Mouse (Mus musculus) E14TG2a.4 (cell line): ENCODE measurements at regions not wholly inside any gene's neighbourhood (a gene's known extent, or its start where the extent isn't known, plus 50 kb on each side); places are given as distances from the start of the nearest gene placed in this dataset.

Experiments used
- H3K27me3 ChIP-seq: 2 replicates; pipeline ENCODE4 v1.6.1; 2014; ENCODE audit warnings: low read length, control low read depth; ENCODE audit not compliant: insufficient read depth
- H3K36me3 ChIP-seq: 2 replicates; pipeline ENCODE4 v1.6.1; 2014; ENCODE audit warnings: low read length, control low read depth; ENCODE audit not compliant: insufficient read depth
- H3K4me1 ChIP-seq: replicated peaks from 2 replicates; pipeline ENCODE4 v1.6.1; 2014; ENCODE audit warnings: low read depth, low read length, control low read depth
- H3K4me3 ChIP-seq: replicated peaks from 2 replicates; pipeline ENCODE4 v1.5.1; 2014; ENCODE audit warnings: mild to moderate bottlenecking, low read length
- H3K9me3 ChIP-seq: 2 replicates; pipeline ENCODE4 v1.6.1; 2014; ENCODE audit warnings: low read length, control low read depth
- CTCF ChIP-seq: conservative IDR thresholded peaks from 2 replicates; pipeline ENCODE4 v1.5.1; 2014; ENCODE audit warnings: low read length
- NANOG ChIP-seq: IDR thresholded peaks from 2 replicates; pipeline ENCODE4 v1.6.1; 2014; ENCODE audit warnings: borderline replicate concordance, low read length, mixed read lengths
- POU5F1 ChIP-seq: IDR thresholded peaks from 2 replicates; pipeline ENCODE4 v1.6.1; 2014; ENCODE audit warnings: low read length, borderline replicate concordance

- no peak for TF ChIP-seq CTCF
- no peak for TF ChIP-seq NANOG
- no peak for TF ChIP-seq POU5F1
- no peaks in the 10 kb centered on the region for H3K4me1 ChIP-seq
- no peaks in the 10 kb centered on the region for H3K36me3 ChIP-seq
- no peaks in the 10 kb centered on the region for H3K9me3 ChIP-seq
- no peaks in the 10 kb centered on the region for H3K27me3 ChIP-seq
- H3K4me3 ChIP-seq: no peak overlapping the region
Observed at GRCm38 (mm10) chr16:25478300-25478699, 191.7 kb downstream of the Tprg start.

DNA sequence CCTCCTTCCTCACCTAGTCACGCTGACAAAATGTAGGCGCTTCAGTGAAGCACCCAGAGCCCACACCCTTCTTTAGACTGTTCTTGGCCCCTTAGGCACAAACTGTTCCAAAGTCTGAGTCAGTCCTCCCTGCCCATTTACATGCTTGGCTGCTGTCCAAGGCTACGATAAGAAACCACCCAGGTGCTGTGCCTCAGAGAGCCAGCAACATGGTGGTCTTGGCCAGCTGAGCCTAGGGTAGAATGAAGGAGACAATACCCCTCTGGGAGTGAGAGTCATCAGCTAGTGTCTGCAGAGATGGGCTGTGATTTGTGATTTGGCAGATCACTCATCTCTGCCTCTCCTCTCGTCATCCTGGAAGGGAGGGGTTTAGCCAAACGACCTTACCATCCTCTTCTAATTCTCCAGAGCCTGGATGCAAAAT, 197.2 kb downstream of the Tprg start:
- H3K9me3 ChIP-seq: no peaks in the 10 kb centered on the region
- no peaks in the 10 kb centered on the region for H3K27me3 ChIP-seq
- no peaks in the 10 kb centered on the region for H3K36me3 ChIP-seq
- TF ChIP-seq CTCF (no peak), NANOG (no peak), POU5F1 (no peak)
- H3K4me1 ChIP-seq: peaks cover 7% of the 10 kb centered on the region
- H3K4me3 ChIP-seq: no peak overlapping the region

GRCm38 (mm10) chr16:25485007-25485406, 198.4 kb downstream of the Tprg start:
- Histone ChIP-seq H3K27me3 (no peaks in the 10 kb centered on the region), H3K4me1 (peaks cover 7% of the 10 kb centered on the region), H3K9me3 (no peaks in the 10 kb centered on the region), H3K4me3 (no peak overlapping the region), H3K36me3 (no peaks in the 10 kb centered on the region)
- no peak for TF ChIP-seq POU5F1
- TF ChIP-seq NANOG: no peak
- no peak for TF ChIP-seq CTCF

DNA sequence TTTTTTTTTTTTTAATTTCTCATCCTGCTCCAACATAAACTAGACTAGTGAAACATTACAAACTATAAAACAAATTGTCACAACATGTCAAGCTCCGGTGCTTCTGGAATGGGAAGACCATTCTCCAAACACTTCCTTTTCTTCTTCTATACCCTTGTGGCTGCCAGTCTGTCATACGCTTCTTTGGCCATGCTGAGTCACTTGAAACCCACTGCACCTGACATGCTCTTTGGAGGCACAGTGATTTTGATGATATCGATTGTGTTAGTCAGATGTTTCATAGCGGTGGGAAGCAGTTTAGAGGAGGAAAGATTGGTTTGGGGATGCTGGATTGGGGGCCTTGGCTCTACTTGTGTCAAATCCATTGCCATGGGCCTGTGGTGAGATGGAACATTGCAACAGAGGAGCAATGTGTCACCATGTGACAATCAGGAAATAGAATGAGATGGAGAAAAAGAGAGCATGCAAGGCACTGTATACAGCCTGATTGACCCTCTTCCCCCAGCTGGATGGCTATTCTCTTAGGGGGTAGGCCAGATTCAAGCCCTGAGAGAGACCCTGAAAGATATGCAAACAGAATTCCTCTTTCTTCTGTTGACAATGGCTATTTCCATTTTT, 197.0 kb upstream of the Trp63 start:
- Histone ChIP-seq H3K27me3 (no peaks in the 10 kb centered on the region), H3K36me3 (no peaks in the 10 kb centered on the region), H3K9me3 (no peaks in the 10 kb centered on the region), H3K4me1 (peaks cover 7% of the 10 kb centered on the region), H3K4me3 (no peak overlapping the region)
- TF ChIP-seq NANOG: no peak
- TF ChIP-seq POU5F1: no peak
- no peak for TF ChIP-seq CTCF

GRCm38 (mm10) chr16:25490847-25491246, 192.7 kb upstream of the Trp63 start:
- Histone ChIP-seq H3K36me3 (no peaks in the 10 kb centered on the region), H3K9me3 (no peaks in the 10 kb centered on the region), H3K4me3 (no peak overlapping the region), H3K27me3 (no peaks in the 10 kb centered on the region), H3K4me1 (peaks cover 4% of the 10 kb centered on the region; the same call in 1 of the 2 replicates)
- TF ChIP-seq CTCF (no peak), NANOG (no peak), POU5F1 (no peak)

- no peaks in the 10 kb centered on the region for H3K27me3 ChIP-seq
- TF ChIP-seq POU5F1: no peak
- TF ChIP-seq CTCF: no peak
- no peak for TF ChIP-seq NANOG
- no peaks in the 10 kb centered on the region for H3K9me3 ChIP-seq
- no peak overlapping the region for H3K4me3 ChIP-seq
- H3K36me3 ChIP-seq: no peaks in the 10 kb centered on the region
- peaks cover 4% of the 10 kb centered on the region; the same call in 1 of the 2 replicates for H3K4me1 ChIP-seq
Observed at GRCm38 (mm10) chr16:25494153-25494552, 189.4 kb upstream of the Trp63 start.

DNA sequence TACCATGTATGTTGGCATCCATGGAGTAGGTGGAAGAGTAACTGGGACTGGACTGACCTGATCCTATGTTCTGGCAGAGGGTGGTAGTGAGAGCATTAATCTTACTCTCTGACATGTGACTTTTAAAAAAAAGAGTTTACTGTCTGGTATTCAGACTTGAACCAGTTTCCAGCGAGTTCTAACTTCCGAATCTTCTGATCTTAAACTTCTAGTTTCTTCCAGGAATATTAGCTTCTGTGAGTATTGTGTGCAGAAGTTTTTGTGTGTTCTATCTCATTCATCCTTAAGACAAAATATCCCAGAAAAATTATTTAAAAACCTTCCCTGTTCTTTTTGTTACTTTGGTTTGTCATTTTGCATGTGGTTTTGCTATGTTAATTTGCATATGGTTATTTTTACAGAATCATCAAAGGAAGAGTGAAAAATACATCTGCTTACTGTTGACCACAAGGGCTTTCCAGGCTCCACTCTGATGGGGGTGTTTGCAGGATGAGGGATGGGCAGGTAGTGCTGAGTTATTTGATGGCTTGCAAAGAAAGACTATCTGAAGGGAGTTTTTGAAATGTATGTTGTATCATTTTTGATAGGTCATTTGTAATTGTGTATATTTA, 187.9 kb upstream of the Trp63 start:
- no peaks in the 10 kb centered on the region for H3K9me3 ChIP-seq
- no peaks in the 10 kb centered on the region for H3K27me3 ChIP-seq
- H3K4me1 ChIP-seq: peaks cover 4% of the 10 kb centered on the region; the same call in 1 of the 2 replicates
- no peaks in the 10 kb centered on the region for H3K36me3 ChIP-seq
- no peak overlapping the region for H3K4me3 ChIP-seq
- no peak for TF ChIP-seq NANOG
- TF ChIP-seq CTCF: no peak
- TF ChIP-seq POU5F1: no peak

- no peaks in the 10 kb centered on the region for H3K36me3 ChIP-seq
- no peak overlapping the region for H3K4me3 ChIP-seq
- TF ChIP-seq POU5F1 (no peak), NANOG (no peak), CTCF (no peak)
- no peaks in the 10 kb centered on the region for H3K9me3 ChIP-seq
- no peaks in the 10 kb centered on the region for H3K27me3 ChIP-seq
- H3K4me1 ChIP-seq: no peaks in the 10 kb centered on the region; the same call in 1 of the 2 replicates
Observed at GRCm38 (mm10) chr16:25504829-25505228, 178.7 kb upstream of the Trp63 start.
